Mouse (Mus musculus): ENCODE data around the gene Zfp428.

- TF ChIP-seq FLI1 (IDR thresholded peaks at IDR 0.05; ENCODE audit: low read length) (no peak), GATA1 (IDR thresholded peaks at IDR 0.05; ENCODE audit: borderline replicate concordance, low read length) (no peak)
Observed at GRCm38 (mm10) chr7:24551985-24552759, 45.4 kb downstream of the Zfp428 start.

All from megakaryocyte, embryonic 14.5 days (primary cell).